In genomic region chr13:71960846-71961735, GRCm38 (mm10) we compare ENCODE assay signal across 12 mouse cellular contexts. TPM values are rescaled to one million over a fixed set of nuclear protein-coding genes. Genes with fewer than 3 reads are reported as not detected.
A peak's percentile ranks its signal among the peaks of the same experiment; 100 is the strongest.
DNase-seq lines count a peak whose midpoint lies in the region; ATAC-seq lines count a peak whose summit lies in the region.
"Had no signal": no experiment of that assay in that cellular context is flagged by ENCODE, and none has a peak within 500 bp of the region (broad histone marks: within the 10 kb centered on the region; RNA-seq: fewer than 3 reads in every experiment).

No protein-coding gene starts in this region.

- H3K9me3 ChIP-seq in heart, embryonic 13.5 days = no peaks in the 10 kb centered on the region
- H3K9me3 ChIP-seq in neural tube, embryonic 11.5 days (ENCODE audit: control insufficient read depth, low read length) = no peaks in the 10 kb centered on the region

- DNase-seq in heart, adult 11 months = no peak
- no peak for DNase-seq in neural tube, embryonic 11.5 days (ENCODE audit: low spot score)
- DNase-seq in neural tube, embryonic 10.5 days (ENCODE audit: extremely low spot score, low spot score) = no peak
- peak; percentile 7 for DNase-seq in lung, postnatal 36 days
- DNase-seq in frontal cortex, postnatal 10 days (ENCODE audit: low spot score in 2 of 2) = no peak
- DNase-seq in thymus, postnatal 36 days = no peak
- no peak for DNase-seq in right cerebral cortex, postnatal 14 days
- DNase-seq: cerebellum, adult 18-20 months; thymus, adult 2 months had no signal

- no peak for ATAC-seq in heart, embryonic 13.5 days (ENCODE audit: extremely low read depth, insufficient number of reproducible peaks, low FRiP score, low TSS enrichment)
- ATAC-seq in neural tube, embryonic 11.5 days (ENCODE audit: insufficient read depth, low FRiP score, low TSS enrichment) = no peak
- ATAC-seq: inflammation-experienced regulatory T-cells, adult 6 months had no signal

- H3K27me3 ChIP-seq in heart, embryonic 13.5 days (replicated peaks) = peaks cover 93% of the 10 kb centered on the region
- H3K27me3 ChIP-seq in neural tube, embryonic 11.5 days (ENCODE audit: control insufficient read depth, insufficient read depth, low read length) = peaks cover 81% of the 10 kb centered on the region

- H3K4me1 ChIP-seq in heart, embryonic 13.5 days = peaks cover 46% of the 10 kb centered on the region
- H3K4me1 ChIP-seq in neural tube, embryonic 11.5 days (ENCODE audit: control insufficient read depth, insufficient read depth, low read length) = peaks cover 25% of the 10 kb centered on the region

- peak overlapping the region; percentile 65 for H3K4me3 ChIP-seq in heart, embryonic 13.5 days
- peak overlapping the region; percentile 77 for H3K4me3 ChIP-seq in neural tube, embryonic 11.5 days (ENCODE audit: low read depth, low read length)
- H3K4me3 ChIP-seq: left cerebral cortex, adult 2 months had no signal

- peak overlapping the region; percentile 88 for H3K9ac ChIP-seq in heart, embryonic 13.5 days
- no peak overlapping the region; the same call in 1 of the 2 replicates for H3K9ac ChIP-seq in neural tube, embryonic 11.5 days (ENCODE audit: low read length)

- H3K4me2 ChIP-seq in heart, embryonic 13.5 days = peak overlapping the region; percentile 81
- H3K4me2 ChIP-seq in neural tube, embryonic 11.5 days (ENCODE audit: low read depth) = peak overlapping the region; percentile 79

- no peaks in the 10 kb centered on the region for H3K36me3 ChIP-seq in heart, embryonic 13.5 days
- no peaks in the 10 kb centered on the region for H3K36me3 ChIP-seq in neural tube, embryonic 11.5 days (ENCODE audit: control insufficient read depth, insufficient read depth, low read length)

- no peak overlapping the region for H3K27ac ChIP-seq in heart, embryonic 13.5 days (replicated peaks)
- H3K27ac ChIP-seq in neural tube, embryonic 11.5 days (ENCODE audit: low read depth, low read length) = no peak overlapping the region
- H3K27ac ChIP-seq: left cerebral cortex, adult 2 months had no signal

- 23% methylated on average over 9 of the region's 9 CpGs for WGBS in heart, embryonic 13.5 days
- 4% methylated on average over 9 of the region's 9 CpGs for WGBS in neural tube, embryonic 11.5 days

RNA-seq across cellular contexts. Expression of gene Irx1, which starts 2.4 kb away (rescaled TPM):
- 1.7 and 2.8 TPM in 2 replicates for polyA plus RNA-seq in heart, embryonic 13.5 days (2015; fragmentation: Nextera tagmentation; extraction: Ambion mirVana)
- 1.9 and 2.4 TPM in 2 replicates for polyA plus RNA-seq in neural tube, embryonic 11.5 days (2014; fragmentation: Nextera tagmentation; extraction: Ambion mirVana)
- polyA plus RNA-seq: inflammation-experienced regulatory T-cells, adult 6 months had no signal
